Mouse (Mus musculus) liver, embryonic 16.5 days (tissue): ENCODE results near the gene Hmgcs1. TPM values are rescaled to one million over a fixed set of nuclear protein-coding genes. Genes with fewer than 3 reads are reported as not detected.

ENCODE experiments used
- ATAC-seq: fragments of 200-750 bp; cut with Nextera tagmentation; 2 replicates; pipeline ENCODE4 v1.8.0; 2017; ENCODE audit warnings: low read depth, mild to moderate bottlenecking, moderate number of reproducible peaks, moderate library complexity
- H3K27ac ChIP-seq: fragments of 300-500 bp; sonication (generic); 2 replicates; pipeline ENCODE4 v1.5.1; 2014; ENCODE audit warnings: mild to moderate bottlenecking, low read length
- H3K27me3 ChIP-seq: fragments of 300-500 bp; sonication (generic); 2 replicates; pipeline ENCODE4 v1.6.1; 2014; ENCODE audit warnings: low read depth, low read length, mixed read lengths; ENCODE audit not compliant: control insufficient read depth, insufficient read depth
- H3K36me3 ChIP-seq: fragments of 300-500 bp; sonication (generic); 2 replicates; pipeline ENCODE4 v1.6.1; 2014; ENCODE audit warnings: mild to moderate bottlenecking; ENCODE audit not compliant: control insufficient read depth, insufficient read depth
- H3K4me1 ChIP-seq: fragments of 300-500 bp; sonication (generic); 2 replicates; pipeline ENCODE4 v1.6.1; 2014; ENCODE audit warnings: low read depth, low read length, mixed read lengths; ENCODE audit not compliant: control insufficient read depth
- H3K4me2 ChIP-seq: fragments of 300-500 bp; sonication (generic); 2 replicates; pipeline ENCODE4 v1.6.1; 2014; ENCODE audit warnings: low read depth, low read length, mixed read lengths
- H3K4me3 ChIP-seq: fragments of 300-500 bp; sonication (generic); 2 replicates; pipeline ENCODE4 v1.5.1; 2014; ENCODE audit warnings: low read depth, mild to moderate bottlenecking, low read length
- H3K9ac ChIP-seq: fragments of 300-500 bp; sonication (generic); 2 replicates; pipeline ENCODE4 v1.6.1; 2014; ENCODE audit warnings: low read depth, low read length
- H3K9me3 ChIP-seq: fragments of 300-500 bp; sonication (generic); replicated peaks from 2 replicates; pipeline ENCODE4 v1.6.1; 2016; ENCODE audit warnings: low read length; ENCODE audit not compliant: control insufficient read depth
- WGBS: fragments of 180-500 bp; shearing (Covaris S2); extraction: QIAGEN DNeasy Blood & Tissue Kit; methylation state at CpG from one replicate; pipeline ENCODE4 v1.1.7; 2014; ENCODE audit not compliant: insufficient replicate concordance; 5-methylcytosine and 5-hydroxymethylcytosine counted together
- polyA plus RNA-seq: library from polyadenylated mRNA; unstranded; fragments of >200 nt; fragmentation: Nextera tagmentation; extraction: Ambion mirVana; gene quantifications from 2 replicates; pipeline ENCODE4 v1.2.1, GENCODE M21; 2015

Gene Hmgcs1
- polyA plus RNA-seq, 1 experiment from 2014 or later = 208 TPM

- Histone ChIP-seq H3K27me3 (no peaks in the 10 kb centered on the region), H3K4me3 (no peak overlapping the region), H3K4me1 (no peaks in the 10 kb centered on the region), H3K9me3 (no peaks in the 10 kb centered on the region), H3K27ac (no peak overlapping the region), H3K36me3 (no peaks in the 10 kb centered on the region), H3K9ac (no peak overlapping the region), H3K4me2 (no peak overlapping the region)
- 62% methylated on average over 7 of the region's 7 CpGs for WGBS
- ATAC-seq = no peak
These were observed 39.2 kb downstream of the Hmgcs1 start for GRCm38 (mm10) chr13:119729406-119729805.

DNA sequence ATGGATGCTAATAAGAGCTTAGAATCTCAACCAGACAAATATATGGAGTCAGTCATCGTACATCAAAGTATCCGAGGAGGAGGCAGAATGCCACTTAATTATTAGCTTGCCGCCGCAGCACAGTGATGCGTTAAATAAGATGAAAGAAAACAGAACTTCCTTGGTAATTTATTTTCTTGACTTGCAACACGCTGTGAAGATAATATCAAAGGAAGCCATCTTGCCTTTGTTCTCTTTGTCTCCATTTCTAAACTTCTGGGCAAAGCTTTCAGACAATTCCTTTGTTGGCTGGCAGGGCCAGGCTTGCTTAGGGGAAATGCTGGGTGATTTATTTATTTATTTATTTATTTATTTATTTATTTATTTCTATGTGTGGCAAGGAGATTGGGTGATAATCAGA, 41.3 kb downstream of the Hmgcs1 start:
- Histone ChIP-seq H3K27ac (no peak overlapping the region), H3K9ac (no peak overlapping the region), H3K9me3 (no peaks in the 10 kb centered on the region), H3K4me3 (no peak overlapping the region), H3K36me3 (no peaks in the 10 kb centered on the region), H3K27me3 (no peaks in the 10 kb centered on the region), H3K4me1 (no peaks in the 10 kb centered on the region), H3K4me2 (no peak overlapping the region)
- WGBS = 65% methylated on average over 6 of the region's 6 CpGs
- no peak for ATAC-seq

DNA sequence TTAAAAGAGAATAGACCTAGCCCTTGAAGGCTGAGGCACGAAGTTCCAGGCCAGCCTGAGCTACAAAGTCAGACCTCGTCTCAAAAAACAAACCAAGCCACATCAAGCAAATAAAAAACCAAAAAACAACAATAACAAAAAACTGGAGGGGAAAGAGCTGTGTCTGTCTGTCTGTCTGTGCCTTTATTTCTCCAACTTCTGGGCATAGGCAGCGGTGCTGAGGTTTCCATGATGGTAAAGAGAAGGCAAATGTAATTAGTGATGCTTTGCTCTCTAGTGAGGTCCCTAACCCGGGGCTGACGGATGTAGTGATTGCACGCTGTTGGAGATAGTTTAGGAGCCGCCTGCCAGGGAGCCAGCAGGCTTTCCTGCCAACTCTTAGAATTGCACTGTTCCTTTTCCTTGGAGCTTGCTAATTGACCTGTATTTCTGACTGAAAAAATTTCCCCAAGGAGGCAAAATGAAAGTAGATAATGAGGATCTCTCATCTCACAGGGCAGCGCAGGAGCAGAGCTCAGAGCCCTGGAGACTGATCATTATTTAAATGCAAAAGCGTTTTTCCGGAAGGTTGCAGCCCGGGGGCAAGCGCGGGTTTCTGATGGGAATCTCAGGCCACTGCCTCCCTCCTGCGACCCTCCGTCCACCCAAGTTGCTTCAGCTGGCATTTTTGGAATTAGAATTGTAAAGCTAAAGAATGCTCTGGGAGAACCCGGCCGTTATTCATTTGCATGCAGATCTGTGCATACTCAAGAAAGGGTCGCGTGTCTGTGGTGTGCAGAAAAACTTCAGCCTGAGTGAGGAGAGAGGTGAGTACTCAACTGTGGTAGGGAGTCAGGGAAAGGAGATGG, 51.4 kb downstream of the Hmgcs1 start:
- Histone ChIP-seq H3K9ac (no peak overlapping the region), H3K9me3 (no peaks in the 10 kb centered on the region), H3K27ac (no peak overlapping the region), H3K4me3 (no peak overlapping the region), H3K4me1 (no peaks in the 10 kb centered on the region), H3K4me2 (peak overlapping the region; percentile 6; the same call in 1 of the 2 replicates), H3K27me3 (no peaks in the 10 kb centered on the region), H3K36me3 (no peaks in the 10 kb centered on the region)
- no peak for ATAC-seq
- 17% methylated on average over 19 of the region's 19 CpGs for WGBS

DNA sequence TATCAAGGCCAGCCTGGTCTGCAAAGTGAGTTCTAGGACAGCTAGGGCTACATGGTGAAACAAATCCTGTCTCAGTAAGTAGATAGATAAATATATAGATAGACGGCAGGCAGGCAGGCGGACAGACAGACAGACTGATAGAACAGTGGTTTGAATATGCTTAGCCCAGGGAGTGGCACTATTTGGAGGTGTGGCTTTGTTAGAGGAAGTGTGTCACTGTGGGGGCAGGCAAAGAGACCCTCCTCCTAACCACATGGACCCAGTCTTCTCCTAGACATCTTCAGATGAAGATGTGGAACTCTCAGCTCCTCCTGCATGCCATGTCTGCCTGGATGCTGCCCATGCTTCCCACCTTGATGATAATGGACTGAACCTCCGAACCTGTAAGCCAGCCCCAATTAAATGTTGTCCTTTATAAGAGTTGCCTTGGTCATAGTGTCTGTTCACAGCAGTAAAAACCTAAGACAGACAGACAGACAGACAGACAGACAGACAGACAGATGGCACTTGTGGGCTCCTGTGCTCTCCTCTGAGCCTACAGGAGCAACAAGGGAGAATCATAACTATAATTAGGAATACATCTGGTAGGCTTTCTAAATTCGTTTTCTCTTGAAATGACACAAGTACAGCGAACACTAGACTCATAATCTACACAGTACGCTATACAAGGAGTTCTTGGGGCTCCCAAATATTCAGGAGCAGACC, 52.7 kb downstream of the Hmgcs1 start:
- Histone ChIP-seq H3K4me3 (no peak overlapping the region), H3K4me1 (no peaks in the 10 kb centered on the region), H3K27ac (no peak overlapping the region), H3K4me2 (no peak overlapping the region), H3K9ac (no peak overlapping the region), H3K9me3 (no peaks in the 10 kb centered on the region), H3K36me3 (no peaks in the 10 kb centered on the region), H3K27me3 (no peaks in the 10 kb centered on the region)
- no peak for ATAC-seq
- WGBS = 40% methylated on average over 6 of the region's 6 CpGs

GRCm38 (mm10) chr13:119743470-119743869, 53.3 kb downstream of the Hmgcs1 start:
- Histone ChIP-seq H3K9ac (no peak overlapping the region), H3K36me3 (no peaks in the 10 kb centered on the region), H3K27me3 (no peaks in the 10 kb centered on the region), H3K27ac (no peak overlapping the region), H3K4me2 (no peak overlapping the region), H3K9me3 (no peaks in the 10 kb centered on the region), H3K4me1 (no peaks in the 10 kb centered on the region), H3K4me3 (no peak overlapping the region)
- no peak for ATAC-seq
- WGBS = 37% methylated on average over 3 of the region's 3 CpGs

DNA sequence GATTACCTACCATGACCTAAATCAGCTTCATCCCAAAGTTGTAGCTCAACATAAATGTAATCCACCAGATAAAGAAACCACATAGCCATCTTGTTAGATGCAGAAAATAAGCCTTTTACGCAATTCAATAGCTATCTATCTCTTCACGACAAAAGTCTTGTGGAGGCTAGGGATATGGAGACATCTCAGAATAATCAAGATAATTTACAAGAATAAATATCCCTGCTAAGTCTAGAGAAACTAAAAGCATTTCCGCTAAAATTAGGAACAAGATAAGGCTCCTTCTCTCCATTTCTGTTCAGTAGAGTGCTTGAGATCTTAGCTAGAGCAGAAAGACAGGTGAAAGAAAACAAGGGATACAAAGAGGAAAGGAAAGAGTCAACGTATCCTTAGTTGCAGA, 56.8 kb downstream of the Hmgcs1 start:
- no peaks in the 10 kb centered on the region for H3K27me3 ChIP-seq
- no peak overlapping the region for H3K4me3 ChIP-seq
- H3K4me1 ChIP-seq = no peaks in the 10 kb centered on the region
- no peak overlapping the region for H3K27ac ChIP-seq
- WGBS = 63% methylated on average over 4 of the region's 4 CpGs
- ATAC-seq = no peak
- H3K9me3 ChIP-seq = no peaks in the 10 kb centered on the region
- no peaks in the 10 kb centered on the region for H3K36me3 ChIP-seq
- no peak overlapping the region for H3K4me2 ChIP-seq
- no peak overlapping the region for H3K9ac ChIP-seq

DNA sequence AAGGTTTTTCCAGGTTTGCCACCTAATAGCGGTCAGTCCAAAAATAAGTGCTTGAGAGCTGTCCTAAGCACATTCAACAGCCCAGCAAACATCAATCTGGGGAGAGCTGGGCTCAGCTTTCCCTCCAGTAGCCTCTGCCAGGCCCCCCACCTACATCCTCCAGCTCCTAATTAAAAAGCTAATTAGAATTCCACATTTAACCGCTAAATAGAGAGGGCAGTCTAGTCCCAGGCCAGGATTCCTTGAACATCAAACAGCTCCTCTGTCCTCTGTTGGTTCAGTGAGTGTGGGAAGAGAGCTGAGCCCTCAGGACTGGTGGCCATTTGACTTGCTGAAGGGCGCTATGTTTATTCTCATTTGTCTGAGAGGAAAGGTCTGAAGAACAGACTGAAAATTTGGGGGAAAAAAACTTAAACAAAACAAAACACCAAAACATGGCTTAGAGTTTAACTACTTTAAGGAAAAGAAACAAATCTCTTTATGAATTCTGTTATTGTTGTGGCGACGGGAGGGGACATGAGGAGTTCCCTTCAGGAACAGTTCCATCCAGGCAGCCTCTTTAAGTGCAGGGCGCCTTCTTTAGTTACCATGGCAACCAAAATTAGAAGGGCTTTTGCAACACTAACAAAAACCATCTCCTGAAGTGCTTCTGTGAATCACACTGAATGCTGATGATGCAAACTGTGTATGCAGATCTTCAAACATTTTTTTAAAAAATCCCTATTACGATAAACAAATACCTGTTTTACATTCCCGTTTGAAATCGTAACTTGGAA, 63.9 kb downstream of the Hmgcs1 start:
- Histone ChIP-seq H3K36me3 (no peaks in the 10 kb centered on the region), H3K27me3 (peaks cover 11% of the 10 kb centered on the region), H3K9me3 (no peaks in the 10 kb centered on the region), H3K9ac (no peak overlapping the region), H3K27ac (no peak overlapping the region), H3K4me3 (no peak overlapping the region), H3K4me1 (peaks cover 4% of the 10 kb centered on the region), H3K4me2 (no peak overlapping the region)
- WGBS = 62% methylated on average over 9 of the region's 9 CpGs
- no peak for ATAC-seq

GRCm38 (mm10) chr13:119754635-119755020, 64.4 kb downstream of the Hmgcs1 start:
- WGBS = 23% methylated on average over 3 of the region's 3 CpGs
- H3K9ac ChIP-seq = no peak overlapping the region
- H3K27ac ChIP-seq = no peak overlapping the region
- H3K4me1 ChIP-seq = peaks cover 4% of the 10 kb centered on the region
- H3K4me2 ChIP-seq = peak overlapping the region; percentile 70; the same call in 1 of the 2 replicates
- ATAC-seq = no peak
- H3K36me3 ChIP-seq = no peaks in the 10 kb centered on the region
- H3K4me3 ChIP-seq = no peak overlapping the region
- H3K9me3 ChIP-seq = no peaks in the 10 kb centered on the region
- H3K27me3 ChIP-seq = peaks cover 11% of the 10 kb centered on the region
